Mouse (Mus musculus) cerebellum, postnatal 10 days (tissue): ENCODE data around the gene Rex1bd.

Experiments
- DNase-seq, 2 experiments: peaks; one replicate each; pipeline ENCODE4 v3.0.0; 2021; ENCODE audit warnings: mixed read lengths in 2 of 2

Gene Rex1bd

GRCm38 (mm10) chr8:70506328-70507026, at the start of gene Rex1bd:
Gene Rex1bd, minus strand, starts transcription at chr8:70506752.
- peak; percentile 97 to 98 for DNase-seq

- DNase-seq: no peak
Measured at GRCm38 (mm10) chr8:70555079-70555747, 48.7 kb upstream of the Rex1bd start.

GRCm38 (mm10) chr8:70553740-70554139, 47.2 kb upstream of the Rex1bd start:
- peak; percentile 77 to 81 for DNase-seq

GRCm38 (mm10) chr8:70552836-70553235, 46.3 kb upstream of the Rex1bd start:
- DNase-seq: no peak

GRCm38 (mm10) chr8:70551558-70552161, 45.1 kb upstream of the Rex1bd start:
- DNase-seq: no peak

- no peak for DNase-seq
Measured at GRCm38 (mm10) chr8:70549412-70550184, 43.0 kb upstream of the Rex1bd start.

GRCm38 (mm10) chr8:70547762-70548161, 41.2 kb upstream of the Rex1bd start:
- no peak for DNase-seq

- DNase-seq: no peak
Measured at GRCm38 (mm10) chr8:70546412-70546811, 39.9 kb upstream of the Rex1bd start.

GRCm38 (mm10) chr8:70544200-70544687, 37.7 kb upstream of the Rex1bd start:
- DNase-seq: no peak

GRCm38 (mm10) chr8:70541081-70541480, 34.5 kb upstream of the Rex1bd start:
- DNase-seq: no peak

- DNase-seq: no peak
Measured at GRCm38 (mm10) chr8:70540507-70541071, 34.0 kb upstream of the Rex1bd start.

GRCm38 (mm10) chr8:70540013-70540506, 33.5 kb upstream of the Rex1bd start:
- peak; percentile 37 to 43 for DNase-seq

- DNase-seq: peak; percentile 100
Measured at GRCm38 (mm10) chr8:70539077-70539813, 32.7 kb upstream of the Rex1bd start, which contains the start of gene Ell. Gene Ell, plus strand, starts transcription at chr8:70539457.

- peak; percentile 100 for DNase-seq
Measured at GRCm38 (mm10) chr8:70538633-70539076, 32.1 kb upstream of the Rex1bd start.

GRCm38 (mm10) chr8:70538024-70538579, 31.6 kb upstream of the Rex1bd start:
- DNase-seq: peak; percentile 59 to 61

- DNase-seq: no peak
Measured at GRCm38 (mm10) chr8:70535701-70536100, 29.1 kb upstream of the Rex1bd start.

GRCm38 (mm10) chr8:70535221-70535620, 28.7 kb upstream of the Rex1bd start:
- DNase-seq: no peak

GRCm38 (mm10) chr8:70534281-70534680, 27.7 kb upstream of the Rex1bd start:
- DNase-seq: peak in 1 of 2 experiments; percentile 18

GRCm38 (mm10) chr8:70530314-70530713, 23.8 kb upstream of the Rex1bd start:
- no peak for DNase-seq

GRCm38 (mm10) chr8:70529741-70530161, 23.2 kb upstream of the Rex1bd start:
- DNase-seq: no peak

GRCm38 (mm10) chr8:70529299-70529698, 22.7 kb upstream of the Rex1bd start:
- DNase-seq: no peak
